Mouse (Mus musculus) brain, adult 2 months (tissue): ENCODE results near the gene Etfrf1.

Source experiments
- DNase-seq: peaks from one replicate; pipeline ENCODE4 v3.0.0; 2011; ENCODE audit warnings: low read depth, low spot score

Gene Etfrf1

GRCm38 (mm10) chr6:145210816-145211338 is at the start of gene Etfrf1, which contains the start of gene Casc1:
Gene Etfrf1, plus strand, starts transcription at chr6:145211134.
Gene Casc1, minus strand, starts transcription at chr6:145211005.
- peak; percentile 100 for DNase-seq

- no peak for DNase-seq
These were observed 38.9 kb upstream of the Etfrf1 start for GRCm38 (mm10) chr6:145171892-145172606.

GRCm38 (mm10) chr6:145173781-145174191 is 37.1 kb upstream of the Etfrf1 start:
- DNase-seq = peak; percentile 8

- no peak for DNase-seq
These were observed 35.4 kb upstream of the Etfrf1 start for GRCm38 (mm10) chr6:145175571-145175981.

GRCm38 (mm10) chr6:145176474-145176873 is 34.5 kb upstream of the Etfrf1 start:
- no peak for DNase-seq

GRCm38 (mm10) chr6:145179665-145180064 is 31.3 kb upstream of the Etfrf1 start:
- DNase-seq = peak; percentile 40

- DNase-seq = no peak
These were observed 28.9 kb upstream of the Etfrf1 start for GRCm38 (mm10) chr6:145182044-145182443.

GRCm38 (mm10) chr6:145186096-145186495 is 24.8 kb upstream of the Etfrf1 start:
- no peak for DNase-seq

GRCm38 (mm10) chr6:145187093-145188088 is 23.5 kb upstream of the Etfrf1 start:
- peak; percentile 63 for DNase-seq

- DNase-seq = no peak
These were observed 17.9 kb upstream of the Etfrf1 start for GRCm38 (mm10) chr6:145193038-145193437.

GRCm38 (mm10) chr6:145193446-145193845 is 17.5 kb upstream of the Etfrf1 start:
- peak; percentile 27 for DNase-seq

- DNase-seq = peak; percentile 43
These were observed 12.8 kb upstream of the Etfrf1 start for GRCm38 (mm10) chr6:145197949-145198686.

GRCm38 (mm10) chr6:145202432-145203125 is 8.4 kb upstream of the Etfrf1 start:
- DNase-seq = no peak

GRCm38 (mm10) chr6:145204440-145204839 is 6.5 kb upstream of the Etfrf1 start:
- no peak for DNase-seq

- no peak for DNase-seq
These were observed 5.8 kb upstream of the Etfrf1 start for GRCm38 (mm10) chr6:145205142-145205541.

GRCm38 (mm10) chr6:145210056-145210680 is 766 bp upstream of the Etfrf1 start:
- DNase-seq = no peak

- DNase-seq = peak; percentile 60
These were observed 707 bp downstream of the Etfrf1 start for GRCm38 (mm10) chr6:145211376-145212305.

- no peak for DNase-seq
These were observed 3.0 kb downstream of the Etfrf1 start for GRCm38 (mm10) chr6:145213916-145214315.

- DNase-seq = no peak
These were observed 4.9 kb downstream of the Etfrf1 start for GRCm38 (mm10) chr6:145215826-145216225.
